Mouse (Mus musculus): Measurements from ENCODE around the gene Rtkn2. TPM values are rescaled to one million over a fixed set of nuclear protein-coding genes. Genes with fewer than 3 reads are reported as not detected.

Rtkn2 gene
- polyA plus RNA-seq, 1 experiment from 2014 or later: 5.0 TPM

DNA sequence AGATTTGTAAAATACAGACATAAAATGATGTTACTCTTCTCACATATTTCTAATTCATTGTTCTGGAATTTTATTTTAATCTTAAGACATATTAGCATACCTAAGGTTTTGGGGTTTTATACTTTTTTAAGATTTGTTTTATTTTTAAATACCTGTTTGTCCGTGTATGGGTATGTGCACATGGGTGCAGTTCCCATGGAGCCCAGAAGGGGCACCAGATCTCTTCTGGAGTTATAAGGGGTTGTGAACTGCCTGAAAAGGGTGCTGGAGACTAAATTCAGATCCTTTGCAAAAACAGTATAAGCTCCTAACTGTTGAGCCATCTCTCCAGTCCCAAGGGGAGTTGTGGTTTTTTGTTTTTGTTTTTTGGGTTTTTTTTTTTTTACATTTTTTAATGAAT is 79.0 kb downstream of the Rtkn2 start:
- no peak overlapping the region for H3K9ac ChIP-seq (ENCODE audit: low read depth, low read length)
- ATAC-seq: no peak
- no peaks in the 10 kb centered on the region for H3K27me3 ChIP-seq (replicated peaks; ENCODE audit: control insufficient read depth, insufficient read depth, low read length)
- H3K4me2 ChIP-seq (ENCODE audit: low read depth, low read length): no peak overlapping the region
- H3K4me3 ChIP-seq (ENCODE audit: low read length): no peak overlapping the region
- H3K9me3 ChIP-seq (ENCODE audit: control insufficient read depth, low read length): no peaks in the 10 kb centered on the region
- no peaks in the 10 kb centered on the region for H3K4me1 ChIP-seq (ENCODE audit: control insufficient read depth, insufficient read depth, low read length)
- 96% methylated on average over 1 of the region's 1 CpGs for WGBS
- no peaks in the 10 kb centered on the region for H3K36me3 ChIP-seq (ENCODE audit: control insufficient read depth, insufficient read depth, low read length)
- no peak overlapping the region for H3K27ac ChIP-seq (ENCODE audit: low read length)

- 45% methylated on average over 16 of the region's 16 CpGs for WGBS
- no peak for ATAC-seq
- no peaks in the 10 kb centered on the region for H3K4me1 ChIP-seq (ENCODE audit: control insufficient read depth, insufficient read depth, low read length)
- no peak overlapping the region for H3K9ac ChIP-seq (ENCODE audit: low read depth, low read length)
- H3K36me3 ChIP-seq (ENCODE audit: control insufficient read depth, insufficient read depth, low read length): no peaks in the 10 kb centered on the region
- H3K4me2 ChIP-seq (ENCODE audit: low read depth, low read length): peak overlapping the region; percentile 16; the same call in 1 of the 2 replicates
- H3K9me3 ChIP-seq (ENCODE audit: control insufficient read depth, low read length): no peaks in the 10 kb centered on the region
- H3K27ac ChIP-seq (ENCODE audit: low read length): peak overlapping the region; percentile 86
- H3K27me3 ChIP-seq (replicated peaks; ENCODE audit: control insufficient read depth, insufficient read depth, low read length): no peaks in the 10 kb centered on the region
- H3K4me3 ChIP-seq (ENCODE audit: low read length): no peak overlapping the region
Observed at GRCm38 (mm10) chr10:68060590-68061248, 81.3 kb downstream of the Rtkn2 start.

GRCm38 (mm10) chr10:68061249-68061615 is 81.9 kb downstream of the Rtkn2 start:
- Histone ChIP-seq H3K9ac (ENCODE audit: low read depth, low read length) (no peak overlapping the region), H3K4me1 (ENCODE audit: control insufficient read depth, insufficient read depth, low read length) (no peaks in the 10 kb centered on the region), H3K36me3 (ENCODE audit: control insufficient read depth, insufficient read depth, low read length) (no peaks in the 10 kb centered on the region), H3K27me3 (replicated peaks; ENCODE audit: control insufficient read depth, insufficient read depth, low read length) (no peaks in the 10 kb centered on the region), H3K4me2 (ENCODE audit: low read depth, low read length) (no peak overlapping the region; the same call in 1 of the 2 replicates), H3K27ac (ENCODE audit: low read length) (peak overlapping the region; percentile 86), H3K9me3 (ENCODE audit: control insufficient read depth, low read length) (no peaks in the 10 kb centered on the region), H3K4me3 (ENCODE audit: low read length) (no peak overlapping the region)
- ATAC-seq: no peak
- 48% methylated on average over 8 of the region's 8 CpGs for WGBS

- H3K4me1 ChIP-seq (ENCODE audit: control insufficient read depth, insufficient read depth, low read length): no peaks in the 10 kb centered on the region
- H3K27ac ChIP-seq (ENCODE audit: low read length): no peak overlapping the region
- H3K27me3 ChIP-seq (replicated peaks; ENCODE audit: control insufficient read depth, insufficient read depth, low read length): no peaks in the 10 kb centered on the region
- H3K4me3 ChIP-seq (ENCODE audit: low read length): no peak overlapping the region
- H3K36me3 ChIP-seq (ENCODE audit: control insufficient read depth, insufficient read depth, low read length): no peaks in the 10 kb centered on the region
- WGBS: 52% methylated on average over 8 of the region's 8 CpGs
- H3K9ac ChIP-seq (ENCODE audit: low read depth, low read length): no peak overlapping the region
- no peak overlapping the region for H3K4me2 ChIP-seq (ENCODE audit: low read depth, low read length)
- H3K9me3 ChIP-seq (ENCODE audit: control insufficient read depth, low read length): no peaks in the 10 kb centered on the region
- no peak for ATAC-seq
Observed at GRCm38 (mm10) chr10:68063806-68064545, 84.6 kb downstream of the Rtkn2 start.

- 84% methylated on average over 10 of the region's 10 CpGs for WGBS
- Histone ChIP-seq H3K27ac (ENCODE audit: low read length) (no peak overlapping the region), H3K36me3 (ENCODE audit: control insufficient read depth, insufficient read depth, low read length) (no peaks in the 10 kb centered on the region), H3K9ac (ENCODE audit: low read depth, low read length) (no peak overlapping the region), H3K27me3 (replicated peaks; ENCODE audit: control insufficient read depth, insufficient read depth, low read length) (no peaks in the 10 kb centered on the region), H3K4me3 (ENCODE audit: low read length) (no peak overlapping the region), H3K9me3 (ENCODE audit: control insufficient read depth, low read length) (no peaks in the 10 kb centered on the region), H3K4me2 (ENCODE audit: low read depth, low read length) (no peak overlapping the region), H3K4me1 (ENCODE audit: control insufficient read depth, insufficient read depth, low read length) (no peaks in the 10 kb centered on the region)
- ATAC-seq: no peak
Observed at GRCm38 (mm10) chr10:68064571-68064970, 85.2 kb downstream of the Rtkn2 start.

- no peaks in the 10 kb centered on the region for H3K4me1 ChIP-seq (ENCODE audit: control insufficient read depth, insufficient read depth, low read length)
- ATAC-seq: no peak
- H3K4me2 ChIP-seq (ENCODE audit: low read depth, low read length): no peak overlapping the region
- 83% methylated on average over 5 of the region's 5 CpGs for WGBS
- no peak overlapping the region for H3K27ac ChIP-seq (ENCODE audit: low read length)
- H3K9ac ChIP-seq (ENCODE audit: low read depth, low read length): no peak overlapping the region
- H3K4me3 ChIP-seq (ENCODE audit: low read length): no peak overlapping the region
- H3K36me3 ChIP-seq (ENCODE audit: control insufficient read depth, insufficient read depth, low read length): no peaks in the 10 kb centered on the region
- H3K27me3 ChIP-seq (replicated peaks; ENCODE audit: control insufficient read depth, insufficient read depth, low read length): no peaks in the 10 kb centered on the region
- no peaks in the 10 kb centered on the region for H3K9me3 ChIP-seq (ENCODE audit: control insufficient read depth, low read length)
Observed at GRCm38 (mm10) chr10:68066173-68066572, 86.8 kb downstream of the Rtkn2 start.

DNA sequence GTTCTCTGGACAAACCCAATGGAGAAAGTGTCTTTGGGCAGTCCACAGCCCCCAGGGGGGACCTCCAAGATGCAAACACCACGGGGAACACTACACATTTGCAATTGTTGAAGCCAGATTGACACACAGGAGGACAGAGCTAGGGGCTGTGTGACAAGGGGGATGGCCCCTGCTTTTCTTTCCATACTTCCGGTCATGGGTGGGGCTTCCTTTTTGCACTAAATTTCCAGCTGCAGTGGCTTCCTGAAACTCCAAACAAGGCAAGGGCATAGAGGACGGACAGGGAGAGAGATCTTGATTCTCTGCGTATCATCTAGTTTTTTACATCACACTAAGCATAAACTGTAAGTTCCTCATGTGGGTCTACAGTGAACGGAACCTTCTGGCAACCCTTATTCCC is 88.6 kb downstream of the Rtkn2 start:
- H3K4me2 ChIP-seq (ENCODE audit: low read depth, low read length): no peak overlapping the region
- 75% methylated on average over 5 of the region's 5 CpGs for WGBS
- H3K4me1 ChIP-seq (ENCODE audit: control insufficient read depth, insufficient read depth, low read length): no peaks in the 10 kb centered on the region
- H3K9me3 ChIP-seq (ENCODE audit: control insufficient read depth, low read length): no peaks in the 10 kb centered on the region
- H3K4me3 ChIP-seq (ENCODE audit: low read length): no peak overlapping the region
- ATAC-seq: no peak
- no peak overlapping the region for H3K27ac ChIP-seq (ENCODE audit: low read length)
- H3K36me3 ChIP-seq (ENCODE audit: control insufficient read depth, insufficient read depth, low read length): no peaks in the 10 kb centered on the region
- H3K9ac ChIP-seq (ENCODE audit: low read depth, low read length): no peak overlapping the region
- H3K27me3 ChIP-seq (replicated peaks; ENCODE audit: control insufficient read depth, insufficient read depth, low read length): no peaks in the 10 kb centered on the region

DNA sequence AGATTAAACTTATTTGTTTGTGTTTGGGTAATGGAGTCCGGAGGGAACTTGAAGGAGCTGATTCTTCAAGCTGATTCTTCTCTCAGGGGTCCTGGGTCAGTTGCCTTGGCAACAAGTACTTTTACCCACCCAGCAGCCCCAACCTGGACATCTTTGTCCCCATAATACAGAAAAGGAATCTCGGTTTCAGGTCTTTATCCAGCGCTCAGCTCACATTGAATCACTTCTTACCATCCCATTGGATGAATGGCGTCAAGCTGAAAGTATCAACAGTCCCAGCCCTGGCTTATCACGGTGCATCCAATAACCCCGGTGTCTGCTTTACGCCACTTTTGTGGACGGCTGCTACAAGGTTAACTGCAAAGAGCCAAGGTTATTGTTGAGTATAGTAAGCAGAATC is 89.1 kb downstream of the Rtkn2 start:
- H3K27me3 ChIP-seq (replicated peaks; ENCODE audit: control insufficient read depth, insufficient read depth, low read length): no peaks in the 10 kb centered on the region
- no peak for ATAC-seq
- no peaks in the 10 kb centered on the region for H3K9me3 ChIP-seq (ENCODE audit: control insufficient read depth, low read length)
- H3K36me3 ChIP-seq (ENCODE audit: control insufficient read depth, insufficient read depth, low read length): no peaks in the 10 kb centered on the region
- no peak overlapping the region for H3K27ac ChIP-seq (ENCODE audit: low read length)
- H3K9ac ChIP-seq (ENCODE audit: low read depth, low read length): no peak overlapping the region
- no peak overlapping the region for H3K4me2 ChIP-seq (ENCODE audit: low read depth, low read length)
- WGBS: 71% methylated on average over 8 of the region's 8 CpGs
- no peak overlapping the region for H3K4me3 ChIP-seq (ENCODE audit: low read length)
- H3K4me1 ChIP-seq (ENCODE audit: control insufficient read depth, insufficient read depth, low read length): no peaks in the 10 kb centered on the region

DNA sequence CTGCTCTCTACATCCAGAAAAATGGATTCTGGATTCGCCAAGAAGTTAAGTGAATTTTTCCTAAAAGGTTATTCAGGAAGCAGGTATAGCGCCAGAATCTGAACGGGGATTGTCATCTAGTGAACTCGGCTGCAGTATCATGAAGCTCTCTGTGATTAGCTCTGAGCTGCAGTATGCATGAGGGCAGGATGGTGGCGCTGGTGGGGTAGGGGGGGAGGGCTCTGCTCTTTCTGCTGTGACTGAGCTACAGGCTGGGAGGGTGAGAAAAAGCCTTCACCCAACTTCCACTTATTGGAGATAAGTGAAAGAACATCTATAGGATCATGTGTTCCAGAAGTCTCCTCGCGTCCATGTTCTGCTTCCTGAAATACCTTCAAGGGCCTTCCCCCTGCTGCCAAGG is 91.7 kb downstream of the Rtkn2 start:
- ATAC-seq: no peak
- Histone ChIP-seq H3K9ac (ENCODE audit: low read depth, low read length) (no peak overlapping the region), H3K27ac (ENCODE audit: low read length) (no peak overlapping the region), H3K36me3 (ENCODE audit: control insufficient read depth, insufficient read depth, low read length) (no peaks in the 10 kb centered on the region), H3K4me3 (ENCODE audit: low read length) (no peak overlapping the region), H3K27me3 (replicated peaks; ENCODE audit: control insufficient read depth, insufficient read depth, low read length) (no peaks in the 10 kb centered on the region), H3K9me3 (ENCODE audit: control insufficient read depth, low read length) (no peaks in the 10 kb centered on the region), H3K4me1 (ENCODE audit: control insufficient read depth, insufficient read depth, low read length) (no peaks in the 10 kb centered on the region), H3K4me2 (ENCODE audit: low read depth, low read length) (no peak overlapping the region)
- 83% methylated on average over 7 of the region's 7 CpGs for WGBS
